Mouse (Mus musculus): Measurements from ENCODE around the gene Olfm1.

Gene Olfm1

DNA sequence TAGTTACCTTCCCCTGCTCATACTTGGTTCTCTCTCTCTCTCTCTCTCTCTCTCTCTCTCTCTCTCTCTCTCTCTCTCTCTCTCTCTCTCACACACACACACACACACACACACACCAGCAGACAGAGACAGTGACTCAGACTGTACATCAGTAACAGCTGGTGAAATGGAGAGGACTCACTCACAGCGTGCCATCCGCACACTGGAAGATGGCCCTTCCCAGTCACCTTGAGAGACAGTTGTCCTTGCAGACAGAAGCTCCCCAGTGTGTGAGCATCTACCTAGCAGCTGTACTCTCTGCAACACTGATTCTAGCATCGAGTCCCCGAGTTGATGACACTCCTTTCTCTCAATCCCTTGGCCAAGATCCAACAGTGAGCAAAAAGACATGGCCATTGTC is 35.6 kb downstream of the Olfm1 start:
- in situ Hi-C loops (cut with MboI, MseI) = no loop called here

DNA sequence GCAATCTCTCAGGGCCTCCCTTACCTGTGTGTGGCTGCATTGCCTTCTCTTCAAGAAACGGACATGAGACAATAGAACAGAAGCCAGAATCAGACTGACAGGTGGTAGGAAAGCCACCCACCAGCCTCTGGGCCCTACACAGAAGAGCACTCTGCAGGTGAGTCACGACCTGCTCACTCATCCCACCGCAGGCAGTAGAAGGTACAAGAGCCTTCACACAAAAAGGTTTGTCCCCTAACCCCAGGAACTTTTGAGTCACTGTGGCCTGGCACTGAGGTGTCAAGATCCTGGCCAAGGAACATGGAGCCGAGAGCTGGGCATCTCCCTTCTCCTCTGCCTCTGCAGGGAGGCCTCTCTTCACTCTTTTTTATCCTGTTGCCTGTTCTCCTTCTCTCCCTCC is 42.3 kb downstream of the Olfm1 start:
- in situ Hi-C loops (cut with MboI, MseI) = no loop called here

DNA sequence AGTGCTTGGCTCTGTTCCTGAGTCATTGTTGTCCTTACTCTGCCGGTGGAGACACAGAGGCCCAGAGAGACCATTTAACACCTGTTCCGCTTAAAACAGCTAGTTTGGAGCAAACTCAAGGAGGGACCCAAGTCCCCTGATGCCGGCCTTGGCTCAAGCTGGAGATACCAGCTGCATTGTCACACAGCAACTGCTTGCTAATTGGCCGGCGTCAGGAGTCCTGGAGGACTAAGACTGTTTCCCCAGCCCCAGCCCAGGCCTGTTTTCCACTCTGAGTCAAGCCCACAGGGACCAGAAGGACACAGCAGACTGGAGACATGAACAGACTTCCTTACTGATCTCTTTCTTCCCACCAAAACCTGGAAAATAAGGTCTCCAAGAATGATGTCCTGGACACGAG is 43.7 kb downstream of the Olfm1 start:
- in situ Hi-C loops (cut with MboI, MseI) = no loop called here

DNA sequence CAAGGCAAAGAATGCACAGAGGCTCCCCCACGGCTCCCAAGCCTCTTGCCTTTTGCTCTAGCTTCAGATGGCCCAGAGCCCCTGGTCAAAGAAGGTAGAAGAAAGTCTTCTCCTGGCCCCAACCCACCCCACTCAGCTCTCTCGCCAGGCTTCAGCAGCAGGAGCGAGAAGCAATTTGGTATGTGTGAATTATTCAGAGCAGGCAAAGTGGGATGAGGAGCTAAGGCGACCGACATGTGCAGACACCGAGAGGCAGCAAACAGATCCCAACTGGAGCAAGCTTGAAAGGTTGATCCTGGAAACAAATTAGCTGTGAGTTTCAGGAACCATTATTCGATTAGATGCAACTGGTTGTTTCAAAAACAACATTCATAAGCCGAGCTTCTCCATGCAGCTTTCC is 46.8 kb downstream of the Olfm1 start:
- in situ Hi-C loops (cut with MboI, MseI) = loop anchor here (10.0 kb wide), 1 partner anchor 1265 kb away; the partner anchor contains the start of gene Adamts13

DNA sequence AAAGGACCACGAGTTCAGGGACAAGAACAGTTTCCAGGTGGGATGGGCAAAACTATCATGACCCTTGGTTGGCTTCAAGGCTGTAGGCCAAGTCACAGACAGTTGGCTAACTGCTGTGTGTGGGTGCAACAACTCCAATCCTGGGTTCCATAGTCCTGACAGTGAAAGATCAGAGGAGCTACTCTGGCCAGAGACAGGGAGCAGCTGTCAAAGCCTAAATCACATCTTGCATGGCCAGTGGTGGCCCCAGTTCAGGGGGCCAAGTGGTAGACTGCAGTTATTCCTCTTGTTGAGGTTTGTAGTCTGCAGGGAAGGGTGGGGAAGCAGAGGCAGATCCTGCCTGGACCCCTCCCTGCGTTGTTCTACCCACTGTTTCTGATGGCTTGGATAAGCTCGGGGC is 48.1 kb downstream of the Olfm1 start:
- in situ Hi-C loops (cut with MboI, MseI) = loop anchor here (10.0 kb wide), 1 partner anchor 1266 kb away; the partner anchor contains the start of gene Adamts13

DNA sequence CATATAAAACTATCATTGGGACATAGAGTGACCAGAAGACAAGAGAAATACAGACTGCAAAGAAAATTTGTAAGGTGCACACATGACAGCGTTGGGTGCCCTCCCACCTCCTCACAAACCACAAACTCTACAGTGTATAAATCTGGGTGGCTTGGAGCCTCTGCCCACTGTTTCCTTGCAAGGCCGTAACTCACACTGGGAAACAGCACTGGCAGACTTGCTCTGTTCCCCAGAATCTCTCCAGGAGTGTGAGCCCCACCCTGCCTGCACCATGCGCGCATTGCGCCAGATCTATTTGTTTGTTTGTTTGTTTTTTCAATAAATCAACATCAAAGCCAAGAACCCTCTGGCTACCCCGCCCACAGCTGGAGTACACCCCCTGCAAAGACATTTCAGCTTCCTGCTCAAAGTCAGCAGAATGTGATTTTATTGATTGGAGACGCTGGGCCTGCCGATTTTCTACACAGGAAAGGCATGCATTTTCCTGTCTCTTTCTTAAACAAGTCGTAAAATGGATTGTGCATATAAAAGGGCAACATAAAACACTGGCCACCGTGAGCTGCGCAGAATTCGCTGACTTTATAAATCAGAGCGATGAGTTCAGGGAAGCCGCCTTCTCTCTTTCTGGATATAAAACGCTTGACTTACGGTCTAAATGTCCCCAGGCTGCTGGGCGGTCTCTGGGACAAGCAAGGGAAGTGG is 48.9 kb downstream of the Olfm1 start:
- in situ Hi-C loops (cut with MboI, MseI) = loop anchor here (10.0 kb wide), 1 partner anchor 1267 kb away; the partner anchor contains the start of gene Adamts13

DNA sequence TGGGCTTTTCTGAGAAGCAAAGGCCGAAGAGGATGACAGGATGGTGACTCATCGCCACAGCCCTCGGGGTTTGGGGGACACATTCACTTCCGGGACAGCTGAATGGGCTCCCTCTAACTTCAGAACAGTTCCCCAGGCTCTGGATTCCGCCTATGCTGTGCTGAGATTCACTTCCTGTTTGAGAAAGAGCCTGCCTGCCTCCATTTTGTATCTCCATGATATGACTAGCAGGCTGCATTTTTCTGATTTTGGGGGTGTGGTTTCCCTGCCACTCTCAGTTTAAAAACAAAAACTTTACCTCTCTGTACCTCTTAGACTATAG is 49.4 kb downstream of the Olfm1 start:
- in situ Hi-C loops (cut with MboI, MseI) = loop anchor here (10.0 kb wide), 1 partner anchor 1267 kb away; the partner anchor contains the start of gene Adamts13

DNA sequence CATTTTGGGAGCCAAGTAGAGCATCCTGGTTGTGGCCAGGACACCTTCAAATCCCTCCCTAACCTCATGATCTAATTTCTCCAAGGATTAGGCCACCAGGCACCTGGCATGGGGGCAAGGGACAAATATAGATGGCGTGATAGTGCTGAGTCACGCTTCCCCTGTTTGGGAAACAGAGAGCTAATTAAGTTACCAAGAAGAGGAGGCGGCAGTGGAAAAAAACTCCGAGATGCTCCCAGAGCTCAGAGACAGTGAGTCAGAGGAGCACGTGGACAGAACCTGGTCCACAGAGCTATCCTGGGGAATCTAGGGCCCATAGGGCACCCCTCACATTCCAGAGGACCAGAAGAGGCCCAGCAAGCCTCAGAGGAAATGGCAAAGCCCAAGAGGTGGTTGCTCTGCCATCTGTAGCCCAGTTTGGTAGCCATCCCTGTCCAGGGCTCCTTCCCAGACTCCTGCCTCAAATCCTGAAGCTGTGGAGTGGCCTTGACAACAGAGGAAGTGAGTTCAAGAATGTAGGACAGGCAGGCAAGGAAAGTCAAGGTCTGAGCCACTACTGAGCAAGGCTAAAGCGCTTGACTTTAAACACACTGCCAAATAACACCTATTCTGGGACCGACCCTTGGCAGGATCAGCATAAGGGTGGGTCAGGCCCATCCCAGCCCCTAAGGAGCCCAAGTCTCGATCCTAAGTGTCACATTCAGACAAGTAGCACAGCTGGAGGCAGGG is 52.0 kb downstream of the Olfm1 start:
- in situ Hi-C loops (cut with MboI, MseI) = loop anchor here (10.0 kb wide), 1 partner anchor 1270 kb away; the partner anchor contains the start of gene Adamts13

DNA sequence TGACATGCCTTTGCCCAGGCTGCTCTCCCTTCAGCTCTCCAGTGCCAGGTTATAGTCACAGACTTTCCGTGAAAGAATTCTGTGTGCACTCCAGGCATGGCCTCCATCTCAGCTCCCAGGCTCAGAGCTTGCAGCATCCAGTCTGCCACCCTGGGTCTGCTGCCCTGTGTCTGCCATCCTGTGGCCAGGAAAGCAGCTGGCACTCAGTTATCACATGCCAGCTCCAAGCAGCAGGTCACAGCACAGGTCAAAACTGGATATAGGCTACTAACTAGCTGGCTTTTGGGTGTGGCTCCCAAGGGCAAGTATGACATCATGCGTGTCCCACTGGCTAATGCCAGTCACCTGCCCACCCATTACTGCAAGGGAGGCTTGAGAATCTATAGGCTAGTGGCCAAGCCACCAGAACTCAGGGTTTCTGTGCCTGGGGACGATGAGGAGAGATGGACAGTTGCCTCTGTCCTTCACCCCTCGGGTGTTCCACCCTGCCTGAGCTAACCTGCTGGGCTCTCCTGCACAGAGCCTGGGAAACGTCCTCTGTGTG is 53.4 kb downstream of the Olfm1 start:
- in situ Hi-C loops (cut with MboI, MseI) = loop anchor here (10.0 kb wide), 1 partner anchor 1271 kb away; the partner anchor contains the start of gene Adamts13

DNA sequence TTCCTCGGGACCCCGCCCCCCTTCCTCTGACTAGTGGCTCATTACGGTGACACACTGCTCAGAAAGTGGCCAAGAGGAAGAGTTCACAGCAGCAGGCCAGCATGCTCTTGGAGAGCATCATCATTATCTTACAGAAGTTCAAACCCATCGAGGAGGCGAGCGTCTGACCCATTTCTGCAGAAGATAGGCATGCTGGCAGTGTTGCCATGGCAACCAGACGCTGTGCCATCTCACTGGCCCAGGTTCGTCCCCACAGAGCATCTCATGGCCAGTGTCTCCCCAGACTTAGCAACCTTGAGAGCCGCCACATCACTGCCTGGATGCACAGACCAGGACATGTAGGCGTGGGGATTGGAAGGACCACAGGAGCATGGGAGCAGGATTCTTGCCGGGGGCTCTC is 54.3 kb downstream of the Olfm1 start:
- in situ Hi-C loops (cut with MboI, MseI) = loop anchor here (10.0 kb wide), 1 partner anchor 1272 kb away; the partner anchor contains the start of gene Adamts13

DNA sequence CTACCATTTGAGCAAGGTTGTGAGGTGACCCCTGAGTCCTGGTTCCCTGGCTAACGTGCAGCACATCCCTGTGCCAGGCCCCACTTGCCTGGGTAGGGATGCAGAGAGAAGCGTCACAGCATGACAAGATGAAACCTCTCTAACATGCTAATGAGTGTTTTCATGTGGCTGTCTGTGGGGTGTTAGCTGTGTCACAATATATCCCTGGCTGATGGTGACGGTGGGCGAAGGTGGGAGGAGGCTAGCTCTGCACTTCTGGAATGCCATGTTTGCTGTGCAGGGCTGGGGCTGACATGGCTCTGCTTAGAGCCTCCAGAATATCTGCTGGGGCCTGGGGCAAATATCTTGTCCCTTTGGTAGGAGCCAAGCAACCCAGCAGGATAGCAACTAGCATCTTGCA is 59.8 kb downstream of the Olfm1 start:
- in situ Hi-C loops (cut with MboI, MseI) = no loop called here

DNA sequence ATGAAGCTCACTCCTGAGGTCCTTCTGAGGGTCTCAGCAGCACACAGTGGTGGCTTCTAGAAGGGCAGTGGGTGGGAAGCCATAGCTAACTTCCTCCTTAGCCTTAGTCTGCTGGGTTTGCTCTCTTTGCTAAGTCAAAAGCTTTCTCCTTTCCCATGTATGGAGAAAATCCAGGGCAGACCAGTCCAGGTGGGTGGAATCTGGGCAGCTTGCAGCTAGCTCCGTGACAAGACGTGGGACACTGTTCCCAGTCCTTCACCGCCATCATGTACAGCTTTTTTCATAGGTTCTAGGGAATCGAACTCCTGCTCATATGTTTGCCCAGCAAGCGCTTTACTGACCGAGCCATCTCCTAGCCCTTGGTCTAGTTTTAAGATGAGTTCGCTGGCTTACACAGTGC is 63.2 kb downstream of the Olfm1 start:
- in situ Hi-C loops (cut with MboI, MseI) = no loop called here

DNA sequence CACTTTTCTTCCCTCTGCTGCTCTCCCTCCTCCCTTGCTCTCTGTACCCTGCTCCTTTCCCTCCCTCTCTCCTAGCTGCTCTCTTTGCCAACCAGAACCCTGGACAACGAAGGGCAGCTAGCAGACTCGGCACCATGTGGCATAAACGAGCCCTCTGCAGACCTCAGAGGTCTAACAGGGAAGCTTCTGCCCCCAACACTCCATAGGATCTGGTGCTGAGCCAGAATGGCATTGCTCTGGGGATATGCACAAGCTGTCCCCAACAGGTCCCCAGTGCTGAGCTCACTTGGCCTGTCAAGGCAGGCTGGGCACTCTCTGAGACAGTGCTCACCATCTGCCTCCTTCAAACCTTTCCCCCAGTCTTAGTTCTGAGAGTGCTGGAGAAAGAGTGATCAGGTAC is 68.6 kb downstream of the Olfm1 start:
- in situ Hi-C loops (cut with MboI, MseI) = no loop called here

DNA sequence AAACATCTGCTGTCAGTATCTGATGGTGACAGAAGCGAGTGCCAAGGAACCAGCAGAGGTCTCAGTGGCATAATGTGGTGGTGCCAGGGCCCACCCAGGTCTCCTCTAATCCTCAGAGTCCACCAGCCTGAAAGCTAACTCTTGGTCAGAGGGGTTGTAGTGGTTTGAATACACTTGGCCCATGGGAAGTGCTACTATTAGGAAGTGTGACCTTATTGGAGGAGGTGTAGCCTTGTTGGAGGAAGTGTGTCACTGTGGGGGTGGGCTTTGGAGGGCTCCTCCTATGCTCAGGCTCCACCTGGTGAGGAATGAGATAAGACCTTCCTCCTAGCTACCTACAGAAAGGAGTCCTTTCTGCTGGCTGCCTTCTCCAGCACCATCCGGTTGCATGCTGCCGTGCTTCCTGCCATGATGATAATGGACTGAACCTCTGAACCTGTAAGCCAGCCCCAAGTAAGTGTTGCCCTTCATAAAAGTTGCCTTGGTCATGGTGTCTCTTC is 75.0 kb downstream of the Olfm1 start:
- in situ Hi-C loops (cut with MboI, MseI) = no loop called here

DNA sequence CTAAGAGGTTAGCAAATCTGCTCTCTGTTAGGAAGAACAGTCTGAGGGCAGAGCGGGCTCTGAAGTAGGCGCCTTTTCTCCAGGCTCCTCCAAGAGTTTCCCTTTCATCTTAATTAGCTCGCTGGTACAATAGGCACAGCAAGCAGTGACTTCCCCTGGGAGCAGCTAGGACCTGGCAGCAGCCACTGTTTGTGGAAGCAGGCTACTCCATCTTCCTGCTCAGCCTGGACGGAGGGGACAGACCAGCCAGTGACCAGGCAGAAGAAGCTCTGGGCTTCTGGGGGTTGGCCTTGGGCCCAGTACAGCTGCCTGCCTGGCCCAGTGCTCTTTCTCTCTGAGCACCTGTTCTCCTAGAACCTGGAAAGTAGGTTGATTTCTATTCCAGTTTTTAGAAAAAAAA is 77.8 kb downstream of the Olfm1 start:
- in situ Hi-C loops (cut with MboI, MseI) = no loop called here

DNA sequence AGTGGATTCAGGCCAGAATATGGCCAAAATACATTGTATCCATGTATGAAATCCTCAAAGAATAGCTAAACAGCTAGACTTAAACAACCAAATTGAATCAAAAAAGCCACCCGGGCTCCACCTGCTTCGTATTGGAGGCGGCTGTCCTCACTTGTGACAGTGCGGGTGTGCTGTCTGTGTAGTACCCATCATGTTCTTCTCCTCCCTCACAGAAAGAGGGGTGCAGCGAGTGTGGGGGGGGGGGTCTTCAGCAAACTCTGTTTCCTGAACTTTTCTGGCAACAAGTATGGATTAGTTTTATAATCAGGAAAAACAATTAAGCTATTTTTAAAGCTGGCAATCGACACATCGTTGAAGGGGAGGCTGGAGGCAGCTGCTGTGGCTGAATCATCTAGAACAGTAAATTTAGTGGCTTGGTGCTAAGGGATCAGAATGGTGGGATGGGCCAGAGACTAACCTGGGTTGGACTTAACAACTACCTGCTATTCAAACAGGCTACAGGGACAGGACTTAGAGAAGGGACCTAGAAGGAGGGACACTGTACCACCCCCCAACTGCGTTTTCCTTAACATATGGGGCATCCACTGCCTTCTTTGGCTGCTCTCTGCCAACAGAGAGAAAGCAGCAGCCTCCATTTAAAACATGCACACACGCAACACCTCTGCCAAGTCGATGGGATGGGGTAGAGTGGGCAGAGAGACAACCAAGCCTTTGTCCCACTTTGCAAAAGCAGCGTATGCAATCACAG is 79.6 kb downstream of the Olfm1 start:
- in situ Hi-C loops (cut with MboI, MseI) = no loop called here

DNA sequence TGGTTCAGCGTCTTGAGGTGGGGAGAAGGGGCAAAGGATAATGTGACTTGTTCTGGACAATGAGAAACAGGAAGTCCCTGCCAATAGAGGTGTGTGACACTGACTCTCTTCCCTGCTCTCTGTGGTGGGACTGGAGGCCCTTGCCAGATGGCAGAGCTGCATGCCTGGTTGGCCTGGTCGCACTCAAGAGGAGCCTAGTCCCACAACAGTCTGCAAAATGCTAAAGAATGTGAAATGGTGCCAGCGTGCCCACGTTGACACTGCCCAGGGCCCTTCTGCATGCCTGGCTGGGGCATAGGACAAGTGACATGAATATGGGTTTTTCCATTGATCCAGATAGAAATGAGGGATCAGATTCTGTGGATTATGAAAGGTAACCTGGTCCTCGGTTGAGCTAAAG is 81.2 kb downstream of the Olfm1 start:
- in situ Hi-C loops (cut with MboI, MseI) = no loop called here

DNA sequence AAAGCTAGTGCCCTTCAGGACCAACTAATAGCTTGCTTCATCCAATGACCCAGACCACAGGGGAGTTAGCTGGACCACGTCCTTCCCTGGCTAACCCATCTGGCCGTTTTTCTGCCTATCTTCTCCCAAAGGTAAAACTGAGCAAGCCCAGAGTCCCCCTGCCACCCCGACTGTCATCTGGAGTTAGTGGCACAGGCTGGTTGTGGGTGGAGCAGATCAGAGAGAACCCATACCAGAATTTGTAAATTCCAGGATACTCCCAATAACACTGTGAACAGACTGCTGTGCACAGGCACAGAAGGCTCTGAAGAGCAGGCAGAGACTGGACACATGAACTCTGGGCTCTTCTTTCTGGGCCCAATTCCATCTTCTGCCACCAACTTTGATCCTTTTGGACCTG is 82.6 kb downstream of the Olfm1 start:
- in situ Hi-C loops (cut with MboI, MseI) = loop anchor here (5.0 kb wide), 1 partner anchor 78 kb away; no protein-coding TSS in a partner anchor

DNA sequence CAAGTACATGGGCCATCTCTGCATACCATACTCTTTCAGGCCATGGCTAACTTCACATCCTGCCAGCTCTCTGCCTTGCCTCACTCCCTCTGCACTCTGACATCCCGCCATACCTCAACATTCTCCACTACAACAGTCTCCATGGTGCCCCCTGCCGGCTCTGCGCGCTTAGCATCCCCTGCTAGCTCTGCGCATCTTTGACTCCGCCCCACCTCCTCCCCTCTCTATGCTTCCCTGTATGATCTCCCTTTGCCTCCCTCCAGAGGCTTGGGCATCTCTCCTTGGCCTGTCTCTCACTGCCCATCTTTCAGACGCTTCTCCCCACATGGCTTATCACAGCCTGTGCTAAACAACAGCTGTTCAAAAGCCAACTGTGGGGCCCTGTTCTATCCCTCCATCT is 85.4 kb downstream of the Olfm1 start:
- in situ Hi-C loops (cut with MboI, MseI) = loop anchor here (5.0 kb wide), 1 partner anchor 81 kb away; no protein-coding TSS in a partner anchor

DNA sequence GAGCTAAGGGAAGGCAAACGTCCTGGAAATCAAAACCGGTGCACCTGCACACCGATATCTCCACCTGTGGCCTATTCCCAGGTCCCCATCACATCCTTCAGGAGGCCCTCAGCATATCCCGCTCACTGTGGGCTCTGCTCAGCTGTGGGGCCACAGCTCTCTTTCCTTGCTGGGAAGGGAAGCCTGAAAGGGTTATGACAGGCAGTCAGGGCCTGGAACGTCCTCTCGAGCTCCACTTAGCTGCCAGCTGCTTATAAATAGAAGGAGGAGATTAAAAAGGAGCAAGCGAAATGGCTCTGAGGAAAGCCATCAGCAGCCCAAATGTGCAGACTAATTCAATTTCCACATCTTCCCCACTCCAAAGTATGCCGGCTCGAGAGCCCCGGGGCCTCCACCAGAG is 86.1 kb downstream of the Olfm1 start:
- in situ Hi-C loops (cut with MboI, MseI) = loop anchor here (5.0 kb wide), 1 partner anchor 82 kb away; no protein-coding TSS in a partner anchor
